Mouse (Mus musculus): ENCODE measurements at regions not wholly inside any gene's neighbourhood (a gene's known extent, or its start where the extent isn't known, plus 50 kb on each side); places are given as distances from the start of the nearest gene placed in this dataset.

DNA sequence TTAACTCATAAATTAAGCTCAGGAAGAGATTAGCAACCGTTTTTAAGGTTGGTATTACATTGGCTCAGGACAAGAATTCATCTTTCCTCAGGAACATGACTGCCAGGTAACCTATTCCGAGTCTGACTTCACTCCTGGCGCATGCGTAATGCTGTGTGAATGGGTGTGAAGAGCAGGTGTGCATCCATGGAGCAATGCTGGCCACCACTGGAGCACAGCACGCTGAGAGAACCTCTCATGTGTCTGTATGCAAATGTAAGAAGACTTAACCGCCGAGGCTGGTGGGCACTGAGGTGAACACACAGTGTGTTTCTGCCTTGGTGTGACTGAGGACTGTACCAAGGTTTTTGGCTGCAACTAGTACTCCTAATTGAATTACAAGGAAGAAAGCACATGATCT, 171.1 kb upstream of the Klf14 start:
- ATAC-seq (ENCODE audit: poor library complexity, severe bottlenecking), result no peak

- no peak for ATAC-seq (ENCODE audit: poor library complexity, severe bottlenecking)
Observed at GRCm38 (mm10) chr6:31130522-31130921, 171.6 kb upstream of the Klf14 start.

DNA sequence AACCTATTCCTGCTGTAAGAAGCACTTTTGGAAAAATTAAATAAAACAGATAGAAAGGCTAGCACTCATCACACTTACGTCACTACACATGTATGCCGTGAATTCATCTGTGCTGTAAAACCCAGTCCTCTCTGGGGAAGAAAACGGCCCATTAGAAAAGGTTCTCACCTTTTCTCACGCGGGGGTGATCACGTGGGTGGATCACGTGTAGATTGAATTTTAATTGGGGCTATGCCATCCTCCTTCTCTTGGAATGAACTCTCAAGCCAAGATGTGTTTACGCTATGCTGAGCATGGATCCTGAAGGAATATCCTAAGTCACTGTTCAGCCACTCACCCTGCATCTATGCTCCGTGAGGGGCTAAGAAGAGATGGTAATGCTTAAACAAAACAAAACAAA, 172.8 kb upstream of the Klf14 start:
- ATAC-seq (ENCODE audit: poor library complexity, severe bottlenecking), result no peak

DNA sequence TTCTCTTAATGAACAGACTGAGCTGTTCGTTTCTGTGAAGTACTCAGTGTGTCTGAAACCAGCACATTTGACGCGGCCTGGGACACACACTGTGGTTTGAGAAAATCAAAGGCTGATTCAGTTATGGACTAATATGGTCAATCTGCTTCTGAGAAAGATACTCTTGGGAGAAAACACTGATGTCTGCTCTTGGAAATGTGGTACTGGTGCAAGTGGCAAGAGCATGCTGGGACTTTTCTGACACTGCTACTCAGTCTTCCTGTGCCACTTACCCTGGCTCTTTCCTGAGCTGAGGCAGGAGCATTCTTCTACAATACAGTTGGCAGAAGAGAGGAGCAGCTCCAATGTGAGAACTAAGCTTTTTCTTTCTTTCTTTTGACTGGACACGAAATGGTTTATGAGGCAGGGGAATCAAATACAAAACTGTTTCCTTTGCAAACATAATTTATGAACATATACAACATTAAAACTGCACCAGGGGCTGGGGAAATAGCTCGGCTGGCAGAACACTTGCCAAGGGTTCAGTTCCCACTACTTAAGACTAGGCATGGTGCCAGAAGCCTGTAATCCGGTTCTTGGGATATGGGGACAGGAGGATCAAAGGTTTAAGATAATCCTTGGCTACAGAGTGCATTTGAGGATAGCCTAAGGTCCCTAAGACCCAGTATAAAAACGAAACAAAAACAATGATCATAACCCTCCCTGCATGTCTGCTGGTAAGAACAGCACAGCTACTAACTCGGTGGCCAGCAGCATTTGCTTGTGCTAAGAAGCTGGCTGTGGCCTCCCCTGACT, 173.7 kb upstream of the Klf14 start:
- ATAC-seq (ENCODE audit: poor library complexity, severe bottlenecking), result no peak

DNA sequence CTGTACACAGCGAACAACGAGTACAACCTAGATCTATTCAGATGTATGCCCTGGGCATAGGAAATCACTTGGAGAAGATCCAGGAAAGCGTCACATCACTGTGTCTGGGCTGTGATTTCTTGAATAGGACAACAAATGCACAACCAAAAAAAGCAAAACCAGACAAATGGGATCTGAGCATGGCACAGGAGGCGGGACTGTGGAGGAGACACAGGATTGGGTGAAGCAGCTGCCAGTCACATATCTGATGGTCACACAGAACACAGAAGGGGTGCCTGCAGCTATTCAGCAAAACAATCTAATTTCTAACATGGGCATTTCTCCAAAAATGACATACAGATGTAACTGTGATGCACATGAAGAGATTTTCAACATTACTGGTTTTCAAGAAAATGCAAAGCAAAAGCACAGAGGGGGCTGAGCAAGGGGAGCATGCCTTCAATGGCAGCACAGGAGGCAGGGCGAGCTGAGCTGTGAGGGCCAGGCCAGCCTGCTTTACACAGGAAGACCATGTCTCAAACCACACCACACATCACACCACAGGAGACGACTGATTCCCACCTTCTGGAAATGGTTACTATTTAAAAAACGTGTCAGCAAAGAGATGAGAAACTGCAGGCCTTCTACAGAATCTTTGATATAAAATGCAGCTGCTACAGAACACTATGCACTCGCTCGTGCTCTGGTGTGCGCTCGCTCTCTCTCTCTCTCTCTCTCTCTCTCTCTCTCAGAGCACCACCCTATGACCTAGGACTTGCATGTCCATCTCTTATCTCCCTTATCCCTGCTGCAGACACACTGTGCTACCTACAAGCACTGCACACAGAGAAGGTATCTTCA, 175.2 kb upstream of the Klf14 start:
- ATAC-seq (ENCODE audit: poor library complexity, severe bottlenecking), result no peak

GRCm38 (mm10) chr6:31134736-31135077, 175.8 kb upstream of the Klf14 start:
- ATAC-seq (ENCODE audit: poor library complexity, severe bottlenecking), result no peak

DNA sequence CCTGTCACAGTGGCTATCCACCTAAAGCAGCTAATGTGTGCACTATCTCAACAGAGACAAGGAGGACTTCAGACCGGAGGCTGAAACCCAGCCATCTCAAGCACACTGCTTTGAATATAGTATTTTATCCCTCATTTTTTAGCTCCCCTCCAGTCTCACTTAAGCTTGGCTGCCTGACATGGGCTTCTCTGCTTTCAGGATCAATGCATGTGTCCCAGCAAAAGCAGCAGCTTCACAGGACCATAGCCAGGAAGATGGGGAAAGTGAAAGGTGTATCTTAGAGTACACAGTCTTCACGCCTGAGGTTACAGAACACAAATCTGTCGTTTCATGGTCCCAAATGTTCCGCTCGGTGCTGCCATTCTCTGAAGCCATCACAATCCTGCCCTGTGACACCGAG, 176.7 kb upstream of the Klf14 start:
- no peak for ATAC-seq (ENCODE audit: poor library complexity, severe bottlenecking)

DNA sequence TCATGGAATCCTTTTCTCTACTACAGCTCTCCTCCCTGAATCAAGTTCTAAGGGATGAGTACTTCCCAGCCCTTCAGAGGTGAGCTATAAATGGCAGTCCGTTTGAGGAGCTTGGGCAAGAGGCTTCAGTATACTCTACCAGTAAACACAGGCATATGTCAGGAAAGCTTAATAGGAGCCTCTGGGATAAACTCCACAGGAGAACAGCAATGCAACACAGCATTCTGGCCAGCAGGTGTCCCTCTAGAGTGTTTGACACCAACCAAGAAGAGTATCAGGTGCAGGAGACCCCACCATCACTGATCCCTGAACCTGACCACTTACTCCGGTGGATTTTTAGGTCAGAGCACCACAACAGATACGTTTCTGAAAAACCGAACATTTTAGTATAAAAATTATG, 178.0 kb upstream of the Klf14 start:
- no peak; the same call in 1 of the 2 replicates for ATAC-seq (ENCODE audit: poor library complexity, severe bottlenecking)

GRCm38 (mm10) chr6:31137351-31137750, 178.5 kb upstream of the Klf14 start:
- no peak for ATAC-seq (ENCODE audit: poor library complexity, severe bottlenecking)

GRCm38 (mm10) chr6:31140000-31140399, 181.1 kb upstream of the Klf14 start:
- ATAC-seq (ENCODE audit: poor library complexity, severe bottlenecking), result no peak

DNA sequence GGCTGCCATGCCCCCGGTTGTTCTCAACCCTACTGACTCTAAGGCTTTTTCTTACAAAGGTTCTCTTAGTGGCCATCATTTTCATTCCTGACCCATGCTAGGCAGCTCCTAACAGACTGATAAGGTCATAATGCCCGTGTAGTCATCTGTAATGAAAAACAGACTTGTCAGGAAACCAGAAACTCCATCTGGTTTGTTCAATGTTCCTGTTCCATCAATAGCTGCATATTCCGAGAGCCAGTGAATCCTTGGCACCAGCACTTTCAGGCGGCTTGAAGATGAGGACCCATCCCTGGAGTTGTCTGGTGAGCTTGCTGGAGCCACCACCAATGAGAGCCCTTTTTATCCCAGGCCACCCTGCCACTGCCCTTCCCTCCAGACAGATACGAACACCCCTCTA, 181.7 kb upstream of the Klf14 start:
- ATAC-seq (ENCODE audit: poor library complexity, severe bottlenecking), result no peak

DNA sequence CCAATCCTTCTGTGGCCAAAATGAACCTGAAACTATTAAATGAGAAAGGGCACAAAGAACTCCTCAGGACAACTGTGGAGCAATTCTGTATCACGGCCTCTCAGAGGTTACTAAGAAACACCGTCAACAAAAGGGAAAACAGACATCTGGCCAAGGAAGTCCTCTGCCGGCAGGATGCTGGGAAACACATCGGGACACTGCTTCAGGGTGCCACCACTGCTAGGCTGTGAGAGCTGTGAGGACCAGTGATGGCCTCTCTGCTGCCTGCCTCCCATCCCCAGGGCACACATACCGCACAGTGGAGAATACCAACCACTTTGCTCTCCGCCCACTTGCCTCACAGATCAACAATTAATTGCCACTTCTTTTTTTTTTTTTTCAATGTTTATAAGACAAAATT, 182.6 kb upstream of the Klf14 start:
- ATAC-seq (ENCODE audit: poor library complexity, severe bottlenecking), result no peak

GRCm38 (mm10) chr6:31142479-31143007, 183.7 kb upstream of the Klf14 start:
- ATAC-seq (ENCODE audit: poor library complexity, severe bottlenecking), result peak; percentile 81

DNA sequence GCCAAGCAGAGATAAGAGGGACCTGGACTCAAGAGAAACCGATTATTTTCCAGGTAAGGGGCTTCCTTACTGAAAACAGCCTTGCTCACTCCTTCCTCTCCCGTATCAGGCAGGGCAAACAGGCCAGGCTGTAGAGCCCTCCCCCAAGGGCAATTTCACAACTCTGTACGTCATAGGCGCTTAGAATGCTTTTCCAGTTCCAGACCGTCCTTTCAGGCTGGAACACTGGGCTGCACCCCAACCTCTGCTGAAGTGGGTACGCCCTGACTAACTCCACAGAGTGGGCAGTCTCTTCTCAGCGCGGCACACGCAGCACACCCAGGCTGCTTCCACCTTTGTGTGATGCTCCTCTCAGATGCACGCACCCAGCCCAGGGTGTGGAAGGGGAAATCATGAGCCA, 186.8 kb upstream of the Klf14 start:
- peak; percentile 51 for ATAC-seq (ENCODE audit: poor library complexity, severe bottlenecking)

GRCm38 (mm10) chr6:31146779-31147178, 187.9 kb upstream of the Klf14 start:
- ATAC-seq (ENCODE audit: poor library complexity, severe bottlenecking), result no peak

DNA sequence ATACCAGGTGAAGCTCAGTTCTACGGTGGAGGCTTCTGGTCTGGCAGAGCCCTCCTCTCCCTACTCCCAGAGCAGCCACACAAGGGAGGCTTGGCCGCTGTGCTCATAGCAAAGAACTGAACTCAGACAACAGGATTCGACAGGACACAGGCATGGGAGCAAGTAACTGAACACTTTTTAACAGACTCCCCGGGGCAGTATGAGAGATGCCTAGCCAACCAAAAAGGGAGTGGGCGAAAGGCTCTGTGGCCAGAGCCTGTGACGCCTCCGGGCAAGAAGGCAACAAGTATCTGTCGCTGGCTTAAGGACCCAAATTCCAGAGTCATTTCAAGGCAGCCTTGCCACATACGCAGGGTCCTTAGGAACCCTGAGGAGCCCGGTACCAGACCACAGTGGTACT, 188.8 kb upstream of the Klf14 start:
- ATAC-seq (ENCODE audit: poor library complexity, severe bottlenecking), result no peak

DNA sequence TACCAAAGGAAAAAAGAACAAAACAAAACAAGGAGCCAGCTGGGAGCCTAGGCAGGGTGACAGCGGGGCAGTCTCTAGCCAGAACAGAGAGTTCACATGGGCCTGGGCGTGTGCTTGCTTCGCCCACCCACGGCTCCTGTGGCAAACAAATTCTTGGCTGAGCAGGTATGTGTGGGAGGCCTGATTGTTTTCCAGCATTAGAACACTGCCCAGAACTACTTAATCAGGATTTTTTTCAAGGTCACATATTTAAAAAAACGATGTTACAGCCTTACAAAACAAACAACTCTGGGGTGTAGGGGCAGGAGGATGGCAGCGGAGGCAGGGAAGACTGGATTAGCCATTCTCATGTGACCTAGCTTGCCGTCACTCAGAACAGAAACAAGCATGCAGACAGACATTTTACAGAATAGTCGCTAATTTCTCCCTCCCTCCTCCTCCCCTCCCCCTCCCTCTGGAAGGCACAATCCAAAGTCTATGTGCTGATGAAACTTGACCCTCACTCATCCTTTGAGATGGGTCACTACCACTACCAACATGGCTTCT, 189.5 kb upstream of the Klf14 start:
- no peak for ATAC-seq (ENCODE audit: poor library complexity, severe bottlenecking)

DNA sequence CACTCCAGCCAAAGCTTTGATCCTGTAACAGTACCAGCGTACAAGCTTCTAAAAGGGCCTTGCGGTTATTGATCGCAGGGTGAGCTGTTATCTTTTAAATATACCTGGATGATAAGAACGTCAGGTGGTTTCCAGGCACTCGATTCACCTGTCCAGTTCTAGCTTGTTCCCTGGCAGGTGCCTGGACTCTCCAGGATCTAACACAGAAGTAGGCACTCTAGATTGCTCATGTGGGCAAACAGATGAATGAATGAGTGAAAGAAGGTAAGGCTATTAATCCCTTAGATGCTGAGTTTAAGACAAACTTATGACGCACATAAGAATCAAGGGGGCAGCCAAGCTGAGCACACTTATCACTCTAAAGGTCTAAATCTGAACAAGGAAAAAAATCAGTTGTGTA, 190.3 kb upstream of the Klf14 start:
- no peak for ATAC-seq (ENCODE audit: poor library complexity, severe bottlenecking)

DNA sequence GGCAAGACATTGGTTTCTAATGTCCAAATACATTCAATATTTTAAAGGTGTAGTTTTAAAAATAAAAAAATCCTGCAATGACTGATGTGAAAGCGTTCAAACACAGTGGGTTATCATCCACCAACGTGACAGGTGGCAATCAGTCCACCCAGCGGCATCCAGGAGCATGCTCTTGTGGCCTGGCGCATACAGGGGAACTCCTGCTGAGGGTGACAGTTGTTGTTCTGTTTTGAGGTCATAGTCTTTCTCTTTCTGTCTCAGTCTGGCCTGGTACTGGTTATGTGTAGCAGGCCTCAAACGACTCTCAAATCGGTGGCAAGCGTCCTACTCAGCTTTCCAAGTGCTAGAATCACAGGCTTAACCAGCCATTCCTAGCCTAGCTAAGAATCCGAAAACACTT, 191.5 kb upstream of the Klf14 start:
- no peak for ATAC-seq (ENCODE audit: poor library complexity, severe bottlenecking)

DNA sequence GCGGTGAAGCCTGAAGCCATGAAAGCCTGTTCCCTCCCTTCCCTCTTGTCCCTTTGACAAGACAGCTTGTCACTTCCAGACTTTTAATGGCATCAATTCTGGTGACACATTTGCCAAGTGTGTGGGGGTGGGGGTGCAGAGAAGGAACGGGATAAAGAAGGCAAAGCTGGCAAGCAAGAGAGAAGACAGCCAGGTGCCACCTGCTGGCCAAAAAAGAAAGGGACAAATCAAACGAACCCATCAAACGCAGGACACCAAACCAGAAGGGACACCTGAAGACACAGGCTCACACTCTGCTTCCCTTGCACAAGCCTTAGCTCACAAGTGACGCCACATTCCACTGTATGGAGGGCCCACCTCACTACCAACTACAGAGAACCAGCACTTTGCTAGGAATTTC, 197.0 kb upstream of the Klf14 start:
- ATAC-seq (ENCODE audit: poor library complexity, severe bottlenecking), result peak; percentile 50; the same call in 1 of the 2 replicates

GRCm38 (mm10) chr6:31156999-31157398, 198.1 kb upstream of the Klf14 start:
- peak; percentile 62 for ATAC-seq (ENCODE audit: poor library complexity, severe bottlenecking)

GRCm38 (mm10) chr6:31157429-31157828, 198.6 kb upstream of the Klf14 start:
- no peak for ATAC-seq (ENCODE audit: poor library complexity, severe bottlenecking)
